Mouse (Mus musculus) heart, postnatal 36 days (tissue): ENCODE data around the gene Fam183b. TPM values are rescaled to one million over a fixed set of nuclear protein-coding genes. Genes with fewer than 3 reads are reported as not detected.
"Not testable (repeated sequence)": the region's sequence is repeated elsewhere in the genome, so short reads cannot be mapped to it uniquely, and the experiment has no call there.

ENCODE experiments used
- DNase-seq, 2 experiments: peaks; one replicate each; pipeline ENCODE4 v3.0.0; 2021 to 2022
- intact Hi-C: fragments of 180-260 bp; cut with DNase I; formaldehyde crosslinking; loops from one replicate; pipeline ENCODE4 v1.15.1; 2025
- total RNA-seq, 2 experiments: library from RNA; stranded (reverse); gene quantifications; 2 replicates each; pipeline ENCODE4 v1.2.3; 2021

Gene Fam183b
- total RNA-seq, 2 experiments from 2014 or later: not detected

GRCm38 (mm10) chr11:58782480-58783089 lies 19.2 kb downstream of the Fam183b start, which contains the start of gene Olfr314:
Gene Olfr314, plus strand, starts transcription at chr11:58782952.
- intact Hi-C loops: no loop called here
- DNase-seq: no peak

- intact Hi-C loops: no loop called here
- no peak for DNase-seq
Observed at GRCm38 (mm10) chr11:58772888-58773287, 28.9 kb downstream of the Fam183b start, which contains the start of gene Olfr315. Gene Olfr315, plus strand, starts transcription at chr11:58773188.

DNA sequence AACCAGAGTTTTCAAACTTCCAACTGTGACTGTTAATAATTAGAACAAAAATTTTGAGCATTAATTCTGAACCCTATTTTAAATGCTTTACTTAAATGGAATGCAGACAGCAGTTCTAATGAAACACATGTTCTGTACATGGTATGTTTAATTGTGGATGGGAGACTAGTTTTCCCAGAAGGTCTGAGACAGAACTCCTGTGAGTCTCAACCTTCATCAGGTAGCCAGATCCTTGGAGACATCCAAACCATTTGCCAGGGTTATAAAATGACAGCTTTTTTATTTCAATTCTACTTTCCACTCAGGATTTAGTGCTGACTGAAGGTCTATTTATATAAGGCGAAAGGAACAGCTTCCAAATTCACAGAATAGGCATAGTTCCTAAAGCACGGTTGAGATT lies 49.3 kb downstream of the Fam183b start, which contains the start of gene Olfr316:
Olfr316 (plus strand) TSS at position 301 of the 400 bp plus-strand sequence.
- intact Hi-C loops: no loop called here
- DNase-seq: no peak

DNA sequence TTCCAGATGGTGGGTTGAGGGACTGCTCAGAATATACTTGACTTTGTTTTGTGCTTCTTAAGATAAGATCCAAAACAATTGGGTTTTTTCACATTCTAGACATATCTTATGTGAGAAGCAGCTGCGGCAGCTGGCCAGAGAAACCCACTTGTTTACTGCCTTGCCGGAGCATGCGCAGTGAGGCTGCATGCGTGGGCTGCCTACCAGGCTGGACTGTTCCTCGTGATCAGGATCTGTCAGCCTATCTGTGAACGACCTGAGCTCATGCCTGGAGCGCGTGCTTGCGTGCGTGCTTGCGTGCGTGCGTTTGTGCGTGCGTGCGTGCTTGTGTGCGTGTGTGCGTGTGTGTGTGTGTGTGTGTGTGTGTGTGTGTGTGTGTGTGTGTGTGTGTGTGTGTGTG lies 50.7 kb downstream of the Fam183b start:
- DNase-seq, intact Hi-C loops: not testable (repeated sequence)

Other genes starting within 250 kb of the Fam183b start
- gene Olfr328, start 246.3 kb downstream of the Fam183b start, total RNA-seq: not detected
- under 1 TPM in 1 of 2 experiments, not detected in 1; 0.17 TPM for gene Olfr224, start 231.4 kb downstream of the Fam183b start, total RNA-seq
- gene Olfr325, start 224.2 kb downstream of the Fam183b start, total RNA-seq: not detected
- not detected for gene Olfr324, start 206.8 kb downstream of the Fam183b start, total RNA-seq
- 10 to 100 TPM in 1 of 2 experiments, 1 to 10 TPM in 1; 7.7 to 15.5 TPM for gene 2210407C18Rik, start 185.9 kb downstream of the Fam183b start, total RNA-seq
- gene Olfr323, start 171.5 kb downstream of the Fam183b start, total RNA-seq: not detected
- not detected for gene Trim58, start 161.5 kb downstream of the Fam183b start, total RNA-seq
- gene Olfr322, start 143.2 kb downstream of the Fam183b start, total RNA-seq: not detected
- not detected for gene Olfr320, start 120.9 kb downstream of the Fam183b start, total RNA-seq
- gene Olfr319, start 102.8 kb downstream of the Fam183b start, total RNA-seq: not detected
- gene Olfr318, start 77.9 kb downstream of the Fam183b start, total RNA-seq: not detected
- gene Olfr317, start 62.7 kb downstream of the Fam183b start, total RNA-seq: not detected
- gene Olfr316, start 49.2 kb downstream of the Fam183b start, total RNA-seq: not detected
- gene Olfr315, start 28.8 kb downstream of the Fam183b start, total RNA-seq: not detected
- not detected for gene Olfr314, start 19.0 kb downstream of the Fam183b start, total RNA-seq
- gene Olfr313, start 13.0 kb upstream of the Fam183b start, total RNA-seq: not detected
- gene Olfr312, start 27.3 kb upstream of the Fam183b start, total RNA-seq: not detected
- not detected for gene Olfr311, start 37.3 kb upstream of the Fam183b start, total RNA-seq
- 1 to 10 TPM; 1.5 to 2.5 TPM for gene Gm12258, start 45.2 kb upstream of the Fam183b start, total RNA-seq
- 1 to 10 TPM; 1.6 to 2.0 TPM for gene 2810021J22Rik, start 65.3 kb upstream of the Fam183b start, total RNA-seq
- 1 to 10 TPM; 3.4 to 3.7 TPM for gene Zfp39, start 102.3 kb upstream of the Fam183b start, total RNA-seq
- gene Btnl10, start 115.9 kb upstream of the Fam183b start, total RNA-seq: not detected
- gene Rnf187, start 137.0 kb upstream of the Fam183b start, total RNA-seq: 100 to 1,000 TPM; 160 to 167 TPM
- gene Hist3h2ba, start 147.0 kb upstream of the Fam183b start, total RNA-seq: 1 to 10 TPM; 2.2 to 2.5 TPM
- gene Hist3h2a, start 152.7 kb upstream of the Fam183b start, total RNA-seq: 10 to 100 TPM; 15.3 to 17.6 TPM
- under 1 TPM; 0.11 to 0.16 TPM for gene Trim17, start 152.7 kb upstream of the Fam183b start, total RNA-seq
- gene Trim11, start 176.1 kb upstream of the Fam183b start, total RNA-seq: 10 to 100 TPM; 14.5 TPM